Mouse (Mus musculus) lung, postnatal 0 days (tissue): ENCODE data around the gene Mycbpap.

Experiments
- CTCF ChIP-seq: IDR thresholded peaks from 2 replicates; pipeline ENCODE4 v1.5.1; 2016; ENCODE audit warnings: antibody characterized with exemption, mild to moderate bottlenecking
- EP300 ChIP-seq: IDR thresholded peaks from 2 replicates; pipeline ENCODE4 v1.6.1; 2016; ENCODE audit warnings: antibody characterized with exemption, mild to moderate bottlenecking, control low read depth

DNA sequence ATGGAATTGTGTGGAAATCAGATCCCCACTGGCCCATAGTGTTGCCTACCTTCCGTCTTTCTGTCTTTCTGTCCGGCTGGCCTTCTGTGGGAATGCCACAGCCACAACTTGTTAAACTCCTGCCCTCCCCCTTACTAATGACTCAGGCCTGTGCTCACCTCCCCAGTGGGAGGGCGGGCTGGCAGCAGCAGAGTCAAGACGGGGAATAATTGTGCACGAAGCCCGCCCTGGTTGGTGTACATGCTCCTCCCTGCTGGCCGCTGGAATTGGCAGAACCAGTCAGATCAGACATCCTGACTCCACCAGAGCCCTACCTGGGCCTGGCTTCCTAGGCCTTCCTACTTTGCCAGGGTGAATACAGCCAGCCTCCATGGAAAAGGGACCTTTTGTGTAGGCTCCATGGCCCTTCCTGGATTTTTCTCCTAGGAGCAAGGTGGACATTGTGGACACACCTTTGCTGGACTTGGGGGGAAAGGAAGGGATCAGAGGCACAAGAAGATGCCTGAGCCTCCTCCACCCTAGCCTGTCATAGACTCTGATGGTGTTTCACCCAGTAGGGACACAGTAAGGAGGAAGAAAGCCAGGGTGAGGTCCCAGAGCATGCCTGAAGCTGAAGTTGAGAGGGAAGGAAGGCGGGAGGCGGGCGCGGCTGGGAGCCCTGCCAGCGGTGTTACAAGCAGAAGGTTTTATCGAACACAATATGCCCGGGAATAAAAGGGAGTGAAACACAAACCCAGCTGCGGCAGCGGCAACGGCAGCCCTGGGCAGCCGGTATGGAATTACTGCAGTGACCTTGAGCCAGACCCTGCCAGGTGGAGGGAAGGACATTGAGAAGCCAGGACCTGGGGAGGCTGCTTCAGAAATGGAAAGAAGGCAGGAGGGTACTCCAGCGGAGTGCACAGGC, 23.2 kb downstream of the Mycbpap start:
- TF ChIP-seq CTCF (no peak), EP300 (no peak)
